Mouse (Mus musculus) myocyte (in vitro differentiated cells): ENCODE measurements around the gene Zfp618. TPM values are rescaled to one million over a fixed set of nuclear protein-coding genes. Genes with fewer than 3 reads are reported as not detected.

ENCODE experiments used
- H3K27me3 ChIP-seq: one replicate; pipeline ENCODE4 v1.6.1; 2011; ENCODE audit not compliant: control insufficient read depth, insufficient read depth, insufficient read length
- H3K36me3 ChIP-seq: one replicate; pipeline ENCODE4 v1.6.1; 2011; ENCODE audit not compliant: control insufficient read depth, insufficient read depth
- H3K4me2 ChIP-seq: one replicate; pipeline ENCODE4 v1.6.1; 2011; ENCODE audit warnings: low read depth, control low read depth
- H3K4me3 ChIP-seq: one replicate; pipeline ENCODE4 v1.5.1; 2011; ENCODE audit warnings: mild to moderate bottlenecking, control low read depth, moderate library complexity
- H3K79me2 ChIP-seq: one replicate; pipeline ENCODE4 v1.6.1; 2011; ENCODE audit not compliant: control insufficient read depth, insufficient read depth
- H3ac ChIP-seq: one replicate; pipeline ENCODE4 v1.6.1; 2011; ENCODE audit not compliant: control insufficient read depth, insufficient read length
- CEBPB ChIP-seq: IDR thresholded peaks from 2 replicates; pipeline ENCODE4 v1.6.1; 2011; ENCODE audit warnings: mild to moderate bottlenecking, moderate library complexity; ENCODE audit not compliant: poor library complexity, insufficient read depth, severe bottlenecking
- E2F4 ChIP-seq: IDR thresholded peaks from one replicate; pipeline ENCODE4 v1.6.1; 2011; ENCODE audit warnings: mild to moderate bottlenecking, control low read depth, moderate library complexity; ENCODE audit not compliant: insufficient read depth
- MAX ChIP-seq: IDR thresholded peaks from one replicate; pipeline ENCODE4 v1.6.1; 2011; ENCODE audit warnings: low read depth, mild to moderate bottlenecking, control low read depth
- MYOD1 ChIP-seq, 3 experiments: IDR thresholded peaks; one replicate each; pipeline ENCODE4 v1.6.1; 2011; ENCODE audit warnings: control low read depth in 2 of 3, low read depth in 2 of 3, mild to moderate bottlenecking in 2 of 3, moderate library complexity in 1 of 3; ENCODE audit not compliant: insufficient read length in 2 of 3, control insufficient read depth in 1 of 3
- MYOG ChIP-seq, 3 experiments: IDR thresholded peaks; one replicate each; pipeline ENCODE4 v1.6.1; 2011; ENCODE audit warnings: control low read depth in 2 of 3, low read depth in 2 of 3, mild to moderate bottlenecking in 2 of 3; ENCODE audit not compliant: insufficient read length in 2 of 3, control insufficient read depth in 1 of 3, insufficient read depth in 1 of 3
- POLR2A ChIP-seq: IDR thresholded peaks from one replicate; pipeline ENCODE4 v1.6.1; 2011; ENCODE audit warnings: low read depth, mild to moderate bottlenecking, control low read depth, moderate library complexity; ENCODE audit not compliant: insufficient read length
- POLR2AphosphoS2 ChIP-seq: IDR thresholded peaks from one replicate; pipeline ENCODE4 v1.6.1; 2011; ENCODE audit warnings: low read depth, control low read depth; ENCODE audit not compliant: insufficient read length
- REST ChIP-seq: IDR thresholded peaks from one replicate; pipeline ENCODE4 v1.6.1; 2011; ENCODE audit warnings: mild to moderate bottlenecking, control low read depth, moderate library complexity; ENCODE audit not compliant: insufficient read depth, insufficient read length
- SRF ChIP-seq: IDR thresholded peaks from one replicate; pipeline ENCODE4 v1.6.1; 2011; ENCODE audit warnings: low read depth; ENCODE audit not compliant: control insufficient read depth, insufficient read length
- TCF12 ChIP-seq: IDR thresholded peaks from one replicate; pipeline ENCODE4 v1.6.1; 2011; ENCODE audit warnings: mild to moderate bottlenecking, control low read depth; ENCODE audit not compliant: poor library complexity, insufficient read depth, severe bottlenecking
- TCF3 ChIP-seq: IDR thresholded peaks from one replicate; pipeline ENCODE4 v1.6.1; 2011; ENCODE audit warnings: low read depth, control low read depth; ENCODE audit not compliant: insufficient read length
- USF1 ChIP-seq: IDR thresholded peaks from one replicate; pipeline ENCODE4 v1.6.1; 2011; ENCODE audit warnings: low read depth, mild to moderate bottlenecking, control low read depth, moderate library complexity
- polyA plus RNA-seq: library from polyadenylated mRNA; unstranded; fragments of >200 nt; fragmentation: generic; extraction: Trizol; gene quantifications from one replicate; pipeline ENCODE4 v1.2.1, GENCODE M21; 2012; ENCODE audit warnings: missing spikeins

The Zfp618 gene
- polyA plus RNA-seq, 1 experiment = not detected

DNA sequence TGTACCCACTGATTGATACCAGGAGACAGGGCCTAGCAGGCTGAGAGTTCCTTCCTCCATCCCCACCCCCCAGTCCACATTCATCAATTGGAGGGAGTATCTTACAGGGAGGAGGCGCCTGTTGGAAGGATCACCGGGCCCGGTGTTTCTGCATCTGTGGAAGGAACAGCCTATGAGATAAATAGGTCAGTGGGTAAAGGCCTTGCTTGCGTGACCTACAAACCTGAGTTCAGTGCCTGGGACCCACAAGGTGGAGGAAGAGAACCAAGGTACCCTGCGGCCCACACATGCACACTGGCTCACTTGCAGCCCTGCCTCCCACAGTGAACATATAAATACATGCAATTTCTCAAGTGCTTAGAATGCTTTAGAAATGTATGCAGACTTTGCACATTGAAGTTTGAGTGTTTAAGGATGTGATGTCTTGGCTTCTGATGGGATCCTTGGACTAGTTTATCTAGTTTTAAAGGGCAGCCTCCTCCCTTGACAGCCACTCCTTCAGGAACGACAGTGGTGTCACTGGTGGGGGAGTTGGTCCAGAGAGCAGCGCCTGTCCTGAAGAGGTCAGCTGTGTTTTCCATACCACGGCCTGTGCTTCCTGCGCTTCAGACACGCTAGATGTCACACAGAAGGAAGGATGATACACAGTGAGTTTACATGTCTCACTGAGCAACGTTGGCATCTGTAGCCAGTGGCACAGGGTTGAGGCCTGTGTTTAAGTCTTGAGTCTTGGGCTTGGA, 35.1 kb downstream of the Zfp618 start:
- no peaks in the 10 kb centered on the region for H3K36me3 ChIP-seq
- no peak overlapping the region for H3K4me3 ChIP-seq
- no peaks in the 10 kb centered on the region for H3K79me2 ChIP-seq
- H3ac ChIP-seq = no peak overlapping the region
- H3K4me2 ChIP-seq = no peak overlapping the region
- no peak for TF ChIP-seq CEBPB
- peaks cover 10% of the 10 kb centered on the region for H3K27me3 ChIP-seq

DNA sequence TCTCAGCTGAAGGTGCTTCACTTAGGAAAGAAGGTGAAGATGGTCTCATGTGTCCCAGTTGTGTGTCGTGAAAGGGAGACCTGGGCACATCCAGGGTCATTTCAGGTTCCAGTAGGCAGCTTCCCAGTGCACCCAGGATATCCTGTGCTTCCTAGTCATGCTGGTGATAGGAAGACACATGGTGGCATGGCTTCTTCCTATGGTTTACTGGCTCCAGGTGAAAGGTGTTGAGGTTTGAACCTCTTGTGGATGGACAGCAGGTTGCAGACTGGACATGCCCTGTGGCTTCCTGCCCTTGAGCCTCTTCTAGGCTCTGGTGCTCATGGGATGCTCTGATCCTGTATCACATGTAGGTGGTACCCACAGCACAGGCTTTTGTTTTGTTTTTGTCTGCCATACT, 37.0 kb downstream of the Zfp618 start:
- no peak overlapping the region for H3K4me3 ChIP-seq
- peaks cover 10% of the 10 kb centered on the region for H3K27me3 ChIP-seq
- no peak overlapping the region for H3ac ChIP-seq
- no peaks in the 10 kb centered on the region for H3K79me2 ChIP-seq
- no peak for TF ChIP-seq MYOG (IDR thresholded peaks at IDR 0.05; ENCODE audit: control insufficient read depth in 1 of 3, insufficient read depth in 1 of 3, insufficient read length in 2 of 3, low read depth in 2 of 3)
- TF ChIP-seq POLR2A = no peak
- TF ChIP-seq MYOD1 (IDR thresholded peaks at IDR 0.05; ENCODE audit: control insufficient read depth in 1 of 3, insufficient read length in 2 of 3, low read depth in 2 of 3) = no peak
- no peak for TF ChIP-seq MAX
- no peak for TF ChIP-seq TCF12
- no peak for TF ChIP-seq CEBPB
- TF ChIP-seq USF1 = no peak
- no peak for TF ChIP-seq TCF3
- no peak for TF ChIP-seq SRF
- TF ChIP-seq E2F4 = no peak
- no peak for TF ChIP-seq REST
- TF ChIP-seq POLR2AphosphoS2 = no peak
- no peaks in the 10 kb centered on the region for H3K36me3 ChIP-seq
- no peak overlapping the region for H3K4me2 ChIP-seq

DNA sequence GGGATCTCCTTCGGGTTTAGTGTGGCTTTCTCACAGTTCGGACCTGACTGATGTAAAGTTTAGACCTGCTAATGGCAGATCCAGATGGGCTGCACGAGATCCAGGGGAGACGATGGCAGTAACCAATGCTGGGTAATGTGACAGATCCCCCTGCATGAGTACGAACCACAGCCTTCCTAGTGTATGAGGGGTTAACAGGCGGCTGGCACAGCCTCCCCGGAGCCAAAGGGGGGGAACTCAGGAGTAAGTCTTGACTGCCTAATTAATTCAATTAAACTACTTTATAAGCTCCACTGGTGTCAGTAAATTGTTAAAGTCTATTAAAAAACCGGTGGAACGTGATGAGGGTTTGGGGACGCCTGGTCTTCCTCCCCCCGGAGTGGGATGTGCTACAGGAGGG, 39.1 kb downstream of the Zfp618 start:
- no peak overlapping the region for H3K4me2 ChIP-seq
- H3ac ChIP-seq = no peak overlapping the region
- H3K27me3 ChIP-seq = peaks cover 10% of the 10 kb centered on the region
- TF ChIP-seq TCF12 (no peak), SRF (no peak), USF1 (no peak), MAX (no peak), MYOG (IDR thresholded peaks at IDR 0.05; ENCODE audit: control insufficient read depth in 1 of 3, insufficient read depth in 1 of 3, insufficient read length in 2 of 3, low read depth in 2 of 3) (no peak), POLR2AphosphoS2 (no peak), CEBPB (no peak), E2F4 (no peak), TCF3 (no peak), POLR2A (no peak), REST (no peak)
- H3K4me3 ChIP-seq = no peak overlapping the region
- no peaks in the 10 kb centered on the region for H3K79me2 ChIP-seq
- H3K36me3 ChIP-seq = no peaks in the 10 kb centered on the region

DNA sequence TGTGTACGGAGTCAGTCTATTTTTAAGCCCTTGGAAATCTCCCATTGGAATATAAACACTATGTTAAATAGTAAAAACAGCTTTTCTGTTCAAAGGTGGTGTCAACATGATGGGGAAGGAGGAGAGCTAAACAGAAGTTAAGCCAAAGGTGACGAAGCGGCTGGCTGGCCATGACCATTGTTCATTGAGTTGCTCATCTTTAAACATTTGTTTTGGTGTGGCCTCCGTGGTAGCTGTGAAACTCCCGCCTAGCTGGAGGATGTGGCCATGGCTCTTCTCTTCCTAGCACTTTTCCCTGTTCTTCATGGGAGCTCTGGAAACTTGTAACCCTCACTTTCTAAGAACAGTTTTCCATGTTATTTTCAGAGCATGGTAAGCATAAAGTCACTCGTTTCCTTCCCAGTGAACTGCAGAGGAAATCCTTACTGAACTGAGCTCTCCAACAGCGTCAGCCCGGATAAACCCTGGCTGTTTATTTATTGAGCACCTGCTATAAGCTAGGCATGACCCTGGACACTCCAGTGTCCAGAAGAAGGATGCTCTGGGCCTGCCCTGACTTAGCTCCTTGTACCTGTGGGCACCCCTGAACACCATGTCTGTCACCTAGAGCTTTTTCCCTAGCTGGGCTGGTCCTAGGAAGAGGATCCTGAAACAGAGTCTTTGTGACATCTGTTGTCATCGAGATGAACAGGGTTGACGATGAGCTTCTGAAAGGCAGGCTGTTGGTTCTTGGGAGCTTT, 40.2 kb downstream of the Zfp618 start:
- H3ac ChIP-seq = no peak overlapping the region
- H3K36me3 ChIP-seq = no peaks in the 10 kb centered on the region
- no peaks in the 10 kb centered on the region for H3K79me2 ChIP-seq
- peaks cover 14% of the 10 kb centered on the region for H3K27me3 ChIP-seq
- H3K4me2 ChIP-seq = no peak overlapping the region
- no peak overlapping the region for H3K4me3 ChIP-seq
- no peak for TF ChIP-seq POLR2A
- no peak for TF ChIP-seq TCF12
- TF ChIP-seq MAX = no peak
- no peak for TF ChIP-seq MYOG (IDR thresholded peaks at IDR 0.05; ENCODE audit: control insufficient read depth in 1 of 3, insufficient read depth in 1 of 3, insufficient read length in 2 of 3, low read depth in 2 of 3)
- no peak for TF ChIP-seq POLR2AphosphoS2
- no peak for TF ChIP-seq REST
